Mouse (Mus musculus) ES-E14 (cell line): ENCODE measurements at regions not wholly inside any gene's neighbourhood (a gene's known extent, or its start where the extent isn't known, plus 50 kb on each side); places are given as distances from the start of the nearest gene placed in this dataset.

Experiments used
- CHD2 ChIP-seq: IDR thresholded peaks from 2 replicates; pipeline ENCODE4 v1.6.1; 2014; ENCODE audit warnings: mild to moderate bottlenecking, low read depth, low read length, inconsistent platforms
- HCFC1 ChIP-seq: IDR thresholded peaks from 2 replicates; pipeline ENCODE4 v1.6.1; 2012; ENCODE audit warnings: low read length, inconsistent platforms, borderline replicate concordance; ENCODE audit not compliant: insufficient read depth
- ZNF384 ChIP-seq: IDR thresholded peaks from 2 replicates; pipeline ENCODE4 v1.6.1; 2012; ENCODE audit warnings: low read depth, low read length, inconsistent platforms

GRCm38 (mm10) chr5:18456196-18456595 lies 96.0 kb upstream of the Gnai1 start:
- no peak for TF ChIP-seq ZNF384
- TF ChIP-seq HCFC1 = no peak
- no peak for TF ChIP-seq CHD2
